Mouse (Mus musculus): ENCODE data around the gene Efs.

Gene Efs

DNA sequence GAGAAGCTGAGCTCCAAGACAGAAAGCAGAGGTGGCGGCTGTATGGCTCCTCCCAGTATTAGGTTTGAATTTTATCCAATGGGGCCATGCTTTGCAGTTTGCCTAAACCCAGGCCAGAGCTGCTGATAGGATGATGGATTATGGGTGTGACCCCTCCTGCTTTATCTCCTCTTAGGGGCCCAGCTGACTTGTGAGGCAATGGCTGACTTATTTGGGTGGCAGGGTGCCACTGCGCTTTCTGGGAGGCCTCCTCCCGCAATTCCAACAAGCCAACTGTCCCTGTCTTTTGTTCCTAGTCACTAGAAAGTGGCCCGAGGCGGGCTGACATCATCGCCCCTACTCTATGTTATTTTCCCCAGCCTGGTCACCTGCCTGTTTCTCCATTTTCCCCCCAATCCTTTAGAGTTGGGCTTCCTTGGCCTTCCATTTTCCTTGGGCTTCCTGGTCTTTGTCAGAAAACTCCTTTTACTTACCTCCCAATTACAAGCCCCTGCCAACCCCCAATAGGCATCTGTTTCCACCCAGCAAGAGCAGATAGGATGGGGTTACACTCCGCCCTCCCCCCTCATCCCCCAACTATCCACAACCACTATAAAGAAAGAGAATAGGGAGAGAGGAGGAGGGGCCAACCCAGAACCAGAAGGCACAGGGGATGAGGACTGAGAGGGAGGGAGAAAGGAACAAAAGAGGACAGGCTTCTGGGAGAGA, 1.1 kb downstream of the Efs start:
- no peak for DNase-seq (ENCODE audit: low spot score in 2 of 2)

GRCm38 (mm10) chr14:54920076-54920685, 5.7 kb downstream of the Efs start:
- DNase-seq (ENCODE audit: low spot score in 2 of 2): no peak

GRCm38 (mm10) chr14:54913343-54913742, 12.6 kb downstream of the Efs start:
- DNase-seq (ENCODE audit: low spot score in 2 of 2): no peak

DNA sequence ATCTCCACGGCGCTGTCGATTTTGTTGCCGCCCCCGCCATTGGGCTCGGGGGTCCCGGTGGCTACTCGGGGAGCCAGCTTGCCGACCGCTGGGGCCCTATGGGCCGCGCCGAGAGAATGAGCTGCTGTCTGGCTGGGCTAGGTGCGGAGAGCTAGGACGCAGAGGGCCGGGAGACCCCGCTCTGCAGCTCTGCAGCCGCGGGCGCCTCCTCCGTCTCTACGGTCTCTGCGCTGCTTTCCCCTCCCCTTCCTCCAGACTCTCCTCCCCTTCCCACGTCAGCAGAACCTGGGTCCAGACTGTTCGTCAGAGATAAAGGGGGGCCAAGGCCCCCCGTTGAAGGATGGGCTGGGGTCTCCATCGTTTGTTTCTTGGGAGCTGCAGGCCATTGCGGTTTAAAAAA, 13.0 kb downstream of the Efs start, which contains the start of gene Slc22a17:
Gene Slc22a17 (minus strand): TSS at position 247 of the 400 bp plus-strand sequence.
- DNase-seq (ENCODE audit: low spot score in 2 of 2): peak; percentile 79 to 82

GRCm38 (mm10) chr14:54912109-54912850, 13.6 kb downstream of the Efs start:
- no peak for DNase-seq (ENCODE audit: low spot score in 2 of 2)

GRCm38 (mm10) chr14:54908682-54909081, 17.2 kb downstream of the Efs start:
- DNase-seq (ENCODE audit: low spot score in 2 of 2): no peak

- no peak for DNase-seq (ENCODE audit: low spot score in 2 of 2)
Measured at GRCm38 (mm10) chr14:54903641-54904040, 22.3 kb downstream of the Efs start.

DNA sequence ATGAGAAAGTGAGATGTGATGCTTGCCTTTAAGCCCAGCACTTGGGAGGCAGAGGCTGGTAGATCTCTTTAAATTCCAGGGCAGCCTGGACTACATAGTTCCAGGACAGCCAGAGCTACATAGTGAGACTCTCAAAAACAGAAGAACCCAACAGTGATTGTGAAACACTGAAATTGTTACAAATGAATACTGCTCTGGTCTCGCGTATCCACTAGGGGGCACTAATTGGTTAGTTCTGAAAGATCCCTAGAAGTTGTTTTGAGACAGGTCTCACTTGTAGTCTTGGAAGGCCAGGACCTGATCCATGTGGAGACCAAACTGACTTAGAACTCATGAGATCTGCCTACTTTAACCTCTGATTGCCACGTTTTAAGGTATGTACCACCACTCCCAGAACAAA, 25.5 kb downstream of the Efs start:
- DNase-seq (ENCODE audit: low spot score in 2 of 2): peak; percentile 60 to 72

GRCm38 (mm10) chr14:54897445-54897844, 28.5 kb downstream of the Efs start:
- DNase-seq (ENCODE audit: low spot score in 2 of 2): no peak

- peak in 1 of 2 experiments; percentile 41 for DNase-seq (ENCODE audit: low spot score in 2 of 2)
Measured at GRCm38 (mm10) chr14:54894296-54895151, 31.4 kb downstream of the Efs start.

- peak; percentile 98 to 100 for DNase-seq (ENCODE audit: low spot score in 2 of 2)
Measured at GRCm38 (mm10) chr14:54893651-54894181, 32.2 kb downstream of the Efs start.

DNA sequence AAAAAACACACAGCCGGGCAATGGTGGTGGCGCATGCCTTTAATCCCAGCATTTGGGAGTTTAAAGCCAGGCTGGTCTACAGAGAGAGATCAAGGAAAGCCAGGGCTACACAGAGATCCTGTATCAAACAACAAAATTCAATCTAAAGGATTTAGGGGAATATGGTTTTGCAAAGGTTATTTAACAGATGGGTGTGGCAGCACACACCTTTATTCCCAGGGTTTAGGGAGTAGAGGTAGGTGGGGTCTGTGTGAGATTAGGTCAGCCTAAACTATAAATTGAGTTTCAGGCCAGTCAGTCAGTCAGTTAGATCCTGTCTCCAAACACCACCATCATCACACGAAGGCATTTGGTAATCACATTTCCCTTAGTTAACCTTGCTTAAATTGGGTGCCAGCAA, 33.7 kb downstream of the Efs start, which contains the start of gene Pabpn1:
Gene Pabpn1 (plus strand): TSS at position 301 of the 400 bp plus-strand sequence.
- DNase-seq (ENCODE audit: low spot score in 2 of 2): no peak

DNA sequence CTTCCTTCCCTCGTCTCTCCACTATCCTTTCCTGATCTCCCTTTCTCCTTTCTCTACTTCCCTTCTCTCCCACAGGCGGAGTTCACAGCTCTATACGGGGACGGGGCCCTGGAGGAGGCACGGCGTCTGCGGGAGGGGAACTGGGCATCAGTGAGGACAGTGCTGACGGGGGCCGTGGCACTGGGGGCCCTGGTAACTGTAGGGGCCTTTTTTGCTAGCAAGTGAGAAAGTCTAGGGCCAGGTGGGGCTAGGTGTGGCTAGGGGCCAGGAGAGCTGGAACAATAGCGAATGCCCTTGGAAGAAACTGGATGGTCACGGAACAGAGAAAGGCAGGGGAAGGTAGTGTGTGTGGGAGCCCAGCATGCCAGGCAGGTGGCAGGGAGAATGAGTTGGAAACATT, 40.6 kb downstream of the Efs start:
- DNase-seq (ENCODE audit: low spot score in 2 of 2): no peak

DNA sequence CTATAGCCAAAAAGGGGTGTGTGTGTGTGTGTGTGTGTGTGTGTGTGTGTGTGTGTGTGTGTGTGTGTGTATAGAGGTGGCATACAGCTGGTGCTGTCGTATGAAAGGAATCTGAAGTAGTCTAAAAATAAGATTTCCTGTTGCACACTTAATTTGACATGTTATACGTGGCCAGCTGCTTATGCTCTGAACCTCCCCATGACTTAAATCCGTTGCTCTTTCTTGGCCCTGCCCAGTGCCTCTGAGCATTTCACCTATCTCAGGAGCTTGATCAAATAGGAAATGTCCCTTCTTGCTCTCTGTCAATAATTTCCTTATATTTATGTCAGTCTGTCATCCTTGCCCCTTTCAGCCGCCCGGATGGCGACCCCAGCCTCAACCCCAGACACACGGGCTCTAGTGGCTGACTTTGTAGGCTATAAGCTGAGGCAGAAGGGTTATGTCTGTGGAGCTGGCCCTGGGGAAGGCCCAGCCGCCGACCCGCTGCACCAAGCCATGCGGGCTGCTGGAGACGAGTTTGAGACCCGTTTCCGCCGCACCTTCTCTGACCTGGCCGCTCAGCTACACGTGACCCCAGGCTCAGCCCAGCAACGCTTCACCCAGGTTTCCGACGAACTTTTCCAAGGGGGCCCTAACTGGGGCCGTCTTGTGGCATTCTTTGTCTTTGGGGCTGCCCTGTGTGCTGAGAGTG, 41.8 kb downstream of the Efs start:
- no peak for DNase-seq (ENCODE audit: low spot score in 2 of 2)

- peak; percentile 55 to 60 for DNase-seq (ENCODE audit: low spot score in 2 of 2)
Measured at GRCm38 (mm10) chr14:54883154-54884021, 42.5 kb downstream of the Efs start, which contains the start of the genes Bcl2l2 and Gm20521. Bcl2l2 (plus strand) TSS chr14:54883377. Gm20521 (plus strand) TSS chr14:54883441.

DNA sequence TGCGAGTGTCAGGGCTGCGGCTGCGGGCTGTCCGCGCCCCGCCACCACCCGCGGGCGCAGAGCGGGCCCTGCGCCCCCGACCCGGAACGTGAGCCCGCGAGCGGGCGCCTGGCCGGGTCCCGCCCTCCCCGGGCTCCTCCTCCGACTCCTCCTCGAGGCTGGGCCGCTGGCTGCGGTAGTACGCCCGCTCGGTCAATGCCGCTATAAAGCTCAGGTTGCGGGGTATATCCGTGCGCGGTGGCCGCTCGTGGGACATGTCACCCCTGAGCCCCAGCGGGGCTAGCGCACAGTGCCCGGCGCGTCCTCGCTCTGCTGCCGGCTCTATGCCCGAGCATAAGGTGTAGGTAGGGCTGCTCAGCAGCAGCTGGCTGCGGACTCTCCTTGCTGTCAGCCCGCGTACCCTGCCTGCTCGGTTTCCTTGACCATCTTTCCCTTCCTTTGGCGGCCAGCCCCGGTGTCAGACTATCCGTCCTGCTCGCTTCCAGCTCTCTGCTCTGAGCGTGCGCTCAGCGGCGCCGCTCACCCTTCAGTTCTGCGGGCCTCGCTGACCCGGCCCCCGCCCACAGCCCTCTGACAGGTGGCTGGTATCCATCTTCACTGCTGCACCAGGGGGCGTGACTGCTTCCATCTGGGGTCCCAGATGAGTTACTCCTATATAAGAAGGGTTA, 48.7 kb downstream of the Efs start, which contains the start of gene Ppp1r3e:
Gene Ppp1r3e (minus strand): TSS at position 503 of the 668 bp plus-strand sequence.
- DNase-seq (ENCODE audit: low spot score in 2 of 2): peak; percentile 50 to 63

GRCm38 (mm10) chr14:54876539-54877047, 49.3 kb downstream of the Efs start:
- peak; percentile 88 to 89 for DNase-seq (ENCODE audit: low spot score in 2 of 2)

DNA sequence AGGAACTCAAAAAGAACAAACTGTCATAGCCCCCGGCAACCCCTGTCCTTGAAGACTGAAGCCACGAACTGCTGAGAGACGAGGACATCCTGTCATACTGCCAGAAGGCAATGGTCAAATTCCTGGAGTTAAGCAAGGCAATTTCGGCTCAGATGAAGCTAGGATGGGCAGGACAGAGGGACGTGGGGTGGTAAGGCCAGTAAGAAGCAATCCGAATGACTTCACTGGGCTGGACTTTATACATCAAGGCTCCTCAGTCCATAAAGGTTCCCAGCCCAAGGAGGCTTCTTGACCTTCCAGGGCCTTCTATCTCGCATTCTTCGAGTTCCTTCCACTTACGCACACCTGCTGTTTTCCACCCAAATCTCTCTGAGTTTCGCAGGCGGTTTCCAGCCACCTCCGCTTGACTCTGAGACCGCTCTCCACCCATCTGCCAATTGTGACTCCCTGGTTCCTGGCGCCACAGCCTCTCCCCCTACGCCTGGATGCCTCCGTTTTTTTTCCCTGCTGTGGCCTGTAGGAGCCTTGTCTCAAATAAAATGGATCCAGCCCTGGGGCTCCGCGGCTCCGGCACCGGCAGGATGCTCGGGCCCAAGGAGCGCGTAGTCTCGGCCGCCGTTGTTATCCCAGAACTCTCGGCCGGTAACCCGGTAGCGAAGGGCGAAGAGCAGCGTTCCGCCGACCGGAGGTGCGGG, 49.9 kb downstream of the Efs start:
- peak; percentile 57 to 61 for DNase-seq (ENCODE audit: low spot score in 2 of 2)

All from right cerebral cortex, postnatal 36 days (tissue).